In genomic region chr2:127304192-127304591, GRCm38 (mm10) we compare ENCODE assay signal across 19 mouse cellular contexts. TPM values are rescaled to one million over a fixed set of nuclear protein-coding genes. Genes with fewer than 3 reads are reported as not detected.
DNase-seq lines count a peak whose midpoint lies in the region; ATAC-seq and TF ChIP-seq lines count a peak whose summit lies in the region.
"Not testable (repeated sequence)": the region's sequence is repeated elsewhere in the genome, so short reads cannot be mapped to it uniquely, and the experiment has no call there.
"Had no signal": no experiment of that assay in that cellular context is flagged by ENCODE, and none has a peak within 500 bp of the region (broad histone marks: within the 10 kb centered on the region; RNA-seq: fewer than 3 reads in every experiment).

No protein-coding gene starts in this region.

- TF ChIP-seq RAD21 in MEL (IDR thresholded peaks at IDR 0.05; ENCODE audit: low read depth, low read length), result not testable (repeated sequence)

- not testable (repeated sequence) for H3K9ac ChIP-seq in MEL (ENCODE audit: control insufficient read depth, low read depth, low read length, poor library complexity, severe bottlenecking)

- not testable (repeated sequence) for TF ChIP-seq EP300 in MEL (IDR thresholded peaks at IDR 0.05; ENCODE audit: low read depth in 1 of 2, low read length in 2 of 2)

- H3K27ac ChIP-seq in MEL (ENCODE audit: control insufficient read depth, low read depth, low read length), result not testable (repeated sequence)

- not testable (repeated sequence) for H3K9me3 ChIP-seq in MEL (replicated peaks; ENCODE audit: insufficient read depth, low read length)

- not testable (repeated sequence) for H3K36me3 ChIP-seq in MEL (ENCODE audit: control insufficient read depth in 1 of 2, insufficient read depth in 2 of 2, low read length in 2 of 2)

- TF ChIP-seq CTCF in MEL (IDR thresholded peaks at IDR 0.05 in 2 of 3, conservative IDR thresholded peaks at IDR 0.05 in 1 of 3; ENCODE audit: control insufficient read depth in 1 of 3, insufficient read depth in 1 of 3, low read depth in 2 of 3, low read length in 3 of 3, poor library complexity in 1 of 3, severe bottlenecking in 1 of 3), result not testable (repeated sequence)

- H3K79me2 ChIP-seq in MEL (ENCODE audit: control insufficient read depth, insufficient read depth, low read length, poor library complexity), result not testable (repeated sequence)

- not testable (repeated sequence) for H3K27me3 ChIP-seq in MEL (ENCODE audit: control insufficient read depth in 1 of 2, insufficient read depth in 2 of 2, low read length in 2 of 2)

- ATAC-seq in erythroid progenitor cell, adult 5-6 weeks (replicated peaks; ENCODE audit: low FRiP score, poor library complexity, severe bottlenecking), result peak; percentile 57; the same call in 1 of the 2 replicates
- 0 out of 2 replicates have a peak, but pooled peaks have one; percentile 42 for ATAC-seq in megakaryocyte-erythroid progenitor cell, adult 5-6 weeks (replicated peaks; ENCODE audit: low FRiP score, low TSS enrichment, poor library complexity, severe bottlenecking)

- peak; percentile 50 for DNase-seq in MEL (ENCODE audit: low read depth, low spot score)
- DNase-seq in c-Kit-positive CD71-positive TER-119-positive erythroid progenitor cells, embryonic 14.5 days (ENCODE audit: low spot score), result peak; percentile 44
- DNase-seq in heart, adult 11 months, result peak; percentile 21
- peak; percentile 43 for DNase-seq in induced T-regulatory cell, adult 2 months (ENCODE audit: low read depth)

- not testable (repeated sequence) for H3K4me1 ChIP-seq in MEL (ENCODE audit: control insufficient read depth in 1 of 2, insufficient read depth in 2 of 2, low read length in 2 of 2)

- TF ChIP-seq POLR2A in MEL (IDR thresholded peaks at IDR 0.05; ENCODE audit: control insufficient read depth in 1 of 2, insufficient read depth in 1 of 2, low read depth in 1 of 2, low read length in 2 of 2, poor library complexity in 1 of 2), result not testable (repeated sequence)

- H3K4me3 ChIP-seq in MEL (ENCODE audit: control insufficient read depth in 1 of 2, insufficient read depth in 1 of 2, low read depth in 2 of 2, low read length in 2 of 2), result not testable (repeated sequence)

TF ChIP-seq in MEL, 35 proteins besides CTCF, POLR2A, EP300 and RAD21:
- TF ChIP-seq GATA1 (IDR thresholded peaks at IDR 0.05; ENCODE audit: low read depth, low read length) (0 out of 2 replicates have a peak, but pooled peaks have one; percentile 24), TBP (IDR thresholded peaks at IDR 0.05; ENCODE audit: low read depth, low read length) (0 out of 2 replicates have a peak, but pooled peaks have one; percentile 40)

RNA-seq across cellular contexts. Expression of gene Dusp2, which starts 31.8 kb away (rescaled TPM):
- total RNA-seq in MEL (2012; rRNA removed), result 6.5 and 10.4 TPM in 2 replicates
- 10 to 100 TPM in 1 of 2 experiments, not detected in 1; 11.6 TPM for polyA plus RNA-seq in MEL (2012; ENCODE audit: insufficient read depth in 1 of 2, insufficient read length in 2 of 2, low read depth in 1 of 2, low replicate concordance in 2 of 2, missing spikeins in 1 of 2)
- total RNA-seq in erythroid progenitor cell, adult 5-6 weeks (2015; ENCODE audit: low replicate concordance), result 14.8 and 24.7 TPM in 2 replicates
- 3.1 and 16.0 TPM in 2 replicates for total RNA-seq in erythroid progenitor cell, adult 5-6 weeks (2017; ENCODE audit: low replicate concordance)
- 18.4 and 29.2 TPM in 2 replicates for total RNA-seq in megakaryocyte-erythroid progenitor cell, adult 5-6 weeks (2014; fragmentation: Nextera tagmentation)
- 33.5 and 35.8 TPM in 2 replicates for total RNA-seq in megakaryocyte-erythroid progenitor cell, adult 5-6 weeks (2017)
- polyA plus RNA-seq: G1E had no signal

RNA-seq across cellular contexts. Expression of gene Stard7, which starts 34.2 kb away (rescaled TPM):
- total RNA-seq in MEL (2012; rRNA removed), result 87.9 and 88.0 TPM in 2 replicates
- 100 to 1,000 TPM in 1 of 2 experiments, 10 to 100 TPM in 1; 87.7 to 134 TPM for polyA plus RNA-seq in MEL (2012; ENCODE audit: insufficient read depth in 1 of 2, insufficient read length in 2 of 2, low read depth in 1 of 2, low replicate concordance in 2 of 2, missing spikeins in 1 of 2)
- total RNA-seq in erythroid progenitor cell, adult 5-6 weeks (2015; ENCODE audit: low replicate concordance), result 47.2 and 59.5 TPM in 2 replicates
- 46.2 and 65.4 TPM in 2 replicates for total RNA-seq in erythroid progenitor cell, adult 5-6 weeks (2017; ENCODE audit: low replicate concordance)
- total RNA-seq in megakaryocyte-erythroid progenitor cell, adult 5-6 weeks (2014; fragmentation: Nextera tagmentation), result 97.7 and 109 TPM in 2 replicates
- 130 and 141 TPM in 2 replicates for total RNA-seq in megakaryocyte-erythroid progenitor cell, adult 5-6 weeks (2017)

RNA-seq across cellular contexts. Expression of gene Astl, which starts 34.2 kb away (rescaled TPM):
- not detected in 2 replicates for total RNA-seq in MEL (2012; rRNA removed)
- polyA plus RNA-seq in MEL (2012; ENCODE audit: insufficient read depth in 1 of 2, insufficient read length in 2 of 2, low read depth in 1 of 2, low replicate concordance in 2 of 2, missing spikeins in 1 of 2), result not detected
- total RNA-seq in erythroid progenitor cell, adult 5-6 weeks (2015; ENCODE audit: low replicate concordance), result not detected in 2 replicates
- not detected in 2 replicates for total RNA-seq in erythroid progenitor cell, adult 5-6 weeks (2017; ENCODE audit: low replicate concordance)
- 0.40 TPM in 1 of 2 replicates, not detected in the other for total RNA-seq in megakaryocyte-erythroid progenitor cell, adult 5-6 weeks (2014; fragmentation: Nextera tagmentation)
- total RNA-seq in megakaryocyte-erythroid progenitor cell, adult 5-6 weeks (2017), result not detected in 2 replicates
- total RNA-seq: adrenal gland, adult 18-20 months; adrenal gland, adult 8-10 months; adrenal gland, postnatal 14 days; adrenal gland, postnatal 36 days; common myeloid progenitor, adult 5-6 weeks had no signal
- polyA plus RNA-seq: C2C12; embryonic facial prominence, embryonic 15.5 days; forebrain, embryonic 10.5 days; forebrain, embryonic 12.5 days; forebrain, embryonic 14.5 days; forebrain, embryonic 16.5 days; G1E; Patski had no signal

RNA-seq across cellular contexts. Expression of gene Tmem127, which starts 56.5 kb away (rescaled TPM):
- total RNA-seq in MEL (2012; rRNA removed), result 8.3 and 10.3 TPM in 2 replicates
- 10 to 100 TPM in 1 of 2 experiments, not detected in 1; 16.6 TPM for polyA plus RNA-seq in MEL (2012; ENCODE audit: insufficient read depth in 1 of 2, insufficient read length in 2 of 2, low read depth in 1 of 2, low replicate concordance in 2 of 2, missing spikeins in 1 of 2)
- 13.3 and 29.3 TPM in 2 replicates for total RNA-seq in erythroid progenitor cell, adult 5-6 weeks (2015; ENCODE audit: low replicate concordance)
- 25.8 and 28.4 TPM in 2 replicates for total RNA-seq in erythroid progenitor cell, adult 5-6 weeks (2017; ENCODE audit: low replicate concordance)
- total RNA-seq in megakaryocyte-erythroid progenitor cell, adult 5-6 weeks (2014; fragmentation: Nextera tagmentation), result 17.5 and 26.0 TPM in 2 replicates
- 38.7 and 39.5 TPM in 2 replicates for total RNA-seq in megakaryocyte-erythroid progenitor cell, adult 5-6 weeks (2017)

RNA-seq across cellular contexts. Expression of gene Ciao1, which starts 56.6 kb away (rescaled TPM):
- 77.8 and 86.3 TPM in 2 replicates for total RNA-seq in MEL (2012; rRNA removed)
- 10 to 100 TPM in 1 of 2 experiments, not detected in 1; 83.8 TPM for polyA plus RNA-seq in MEL (2012; ENCODE audit: insufficient read depth in 1 of 2, insufficient read length in 2 of 2, low read depth in 1 of 2, low replicate concordance in 2 of 2, missing spikeins in 1 of 2)
- total RNA-seq in erythroid progenitor cell, adult 5-6 weeks (2015; ENCODE audit: low replicate concordance), result 9.2 and 15.1 TPM in 2 replicates
- total RNA-seq in erythroid progenitor cell, adult 5-6 weeks (2017; ENCODE audit: low replicate concordance), result 9.4 and 11.9 TPM in 2 replicates
- 39.4 and 40.1 TPM in 2 replicates for total RNA-seq in megakaryocyte-erythroid progenitor cell, adult 5-6 weeks (2014; fragmentation: Nextera tagmentation)
- total RNA-seq in megakaryocyte-erythroid progenitor cell, adult 5-6 weeks (2017), result 19.0 and 45.1 TPM in 2 replicates
